Mouse (Mus musculus) bone marrow macrophage, adult 2 months (primary cell): ENCODE data around the gene Ubxn1. TPM values are rescaled to one million over a fixed set of nuclear protein-coding genes. Genes with fewer than 3 reads are reported as not detected.
"Not testable (repeated sequence)": the region's sequence is repeated elsewhere in the genome, so short reads cannot be mapped to it uniquely, and the experiment has no call there.

ENCODE experiments used
- H3K27ac ChIP-seq: 2 replicates; pipeline ENCODE4 v1.5.1; 2012; ENCODE audit warnings: low read depth, low read length; ENCODE audit not compliant: insufficient read depth
- H3K4me1 ChIP-seq: 2 replicates; pipeline ENCODE4 v1.6.1; 2012; ENCODE audit warnings: low read length; ENCODE audit not compliant: control insufficient read depth, insufficient read depth
- H3K4me3 ChIP-seq: 2 replicates; pipeline ENCODE4 v1.5.1; 2012; ENCODE audit warnings: mild to moderate bottlenecking, low read length, moderate library complexity; ENCODE audit not compliant: insufficient read depth
- CTCF ChIP-seq: IDR thresholded peaks from 2 replicates; pipeline ENCODE4 v1.5.1; 2012; ENCODE audit warnings: low read depth, mild to moderate bottlenecking, low read length, moderate library complexity
- POLR2A ChIP-seq: IDR thresholded peaks from 2 replicates; pipeline ENCODE4 v1.6.1; 2012; ENCODE audit warnings: mild to moderate bottlenecking, low read depth, low read length, borderline replicate concordance
- polyA plus RNA-seq: library from polyadenylated mRNA; stranded (reverse); fragments of >200 nt; gene quantifications from 2 replicates; pipeline ENCODE4 v1.2.4, GENCODE M21; 2012; ENCODE audit not compliant: missing spikeins, insufficient read depth, insufficient read length

The Ubxn1 gene
- polyA plus RNA-seq, 1 experiment: 193 TPM

GRCm38 (mm10) chr19:8853117-8853516 lies 18.2 kb upstream of the Ubxn1 start:
- H3K27ac ChIP-seq: no peak overlapping the region
- TF ChIP-seq CTCF (no peak), POLR2A (no peak)
- peaks cover 15% of the 10 kb centered on the region for H3K4me1 ChIP-seq
- H3K4me3 ChIP-seq: no peak overlapping the region

GRCm38 (mm10) chr19:8857689-8858088 lies 13.6 kb upstream of the Ubxn1 start:
- H3K4me1 ChIP-seq: peaks cover 5% of the 10 kb centered on the region
- H3K27ac ChIP-seq: no peak overlapping the region
- H3K4me3 ChIP-seq: no peak overlapping the region
- peak; percentile 32; the same call in 1 of the 2 replicates for TF ChIP-seq CTCF
- TF ChIP-seq POLR2A: no peak

- TF ChIP-seq CTCF (no peak), POLR2A (no peak)
- Histone ChIP-seq H3K4me1 (peaks cover 7% of the 10 kb centered on the region), H3K27ac (no peak overlapping the region), H3K4me3 (no peak overlapping the region)
Measured at GRCm38 (mm10) chr19:8859018-8859417, 12.3 kb upstream of the Ubxn1 start.

- Histone ChIP-seq H3K4me3 (no peak overlapping the region), H3K27ac (no peak overlapping the region), H3K4me1 (peaks cover 2% of the 10 kb centered on the region; the same call in 1 of the 2 replicates)
- no peak for TF ChIP-seq CTCF
- no peak for TF ChIP-seq POLR2A
Measured at GRCm38 (mm10) chr19:8864265-8864664, 7.0 kb upstream of the Ubxn1 start.

- not testable (repeated sequence) for H3K27ac ChIP-seq, H3K4me3 ChIP-seq
- peaks cover 13% of the 10 kb centered on the region for H3K4me1 ChIP-seq
Measured at GRCm38 (mm10) chr19:8870381-8870780, 915 bp upstream of the Ubxn1 start.

GRCm38 (mm10) chr19:8870838-8871237 lies 458 bp upstream of the Ubxn1 start:
- TF ChIP-seq POLR2A (no peak), CTCF (no peak)
- Histone ChIP-seq H3K4me1 (peaks cover 13% of the 10 kb centered on the region), H3K27ac (peak overlapping the region; percentile 60), H3K4me3 (peak overlapping the region; percentile 98)

GRCm38 (mm10) chr19:8872266-8872840 lies 1.1 kb downstream of the Ubxn1 start:
- TF ChIP-seq POLR2A: no peak
- TF ChIP-seq CTCF: no peak
- Histone ChIP-seq H3K4me1 (peaks cover 13% of the 10 kb centered on the region), H3K27ac (peak overlapping the region; percentile 74), H3K4me3 (peak overlapping the region; percentile 98)

GRCm38 (mm10) chr19:8875031-8875430 lies 3.7 kb downstream of the Ubxn1 start:
- peaks cover 13% of the 10 kb centered on the region for H3K4me1 ChIP-seq
- no peak overlapping the region for H3K27ac ChIP-seq
- no peak overlapping the region for H3K4me3 ChIP-seq
- TF ChIP-seq POLR2A (no peak), CTCF (no peak)

GRCm38 (mm10) chr19:8880311-8881033 lies 9.2 kb downstream of the Ubxn1 start, which contains the start of gene Uqcc3:
Gene Uqcc3, minus strand, starts transcription at chr19:8880923.
- Histone ChIP-seq H3K27ac (peak within 1 kb of the TSS; percentile 38), H3K4me1 (no peaks in the 10 kb centered on the region; the same call in 1 of the 2 replicates), H3K4me3 (peak within 1 kb of the TSS; percentile 90)
- TF ChIP-seq POLR2A (peak; percentile 80; the same call in 1 of the 2 replicates), CTCF (no peak)

GRCm38 (mm10) chr19:8881034-8881392 lies 9.7 kb downstream of the Ubxn1 start:
- Histone ChIP-seq H3K27ac (no peak overlapping the region), H3K4me1 (no peaks in the 10 kb centered on the region; the same call in 1 of the 2 replicates), H3K4me3 (peak overlapping the region; percentile 90)
- TF ChIP-seq CTCF (no peak), POLR2A (no peak)

- Histone ChIP-seq H3K4me1 (peaks cover 3% of the 10 kb centered on the region), H3K4me3 (no peak within 1 kb of the TSS), H3K27ac (no peak within 1 kb of the TSS)
- TF ChIP-seq POLR2A (no peak), CTCF (no peak)
Measured at GRCm38 (mm10) chr19:8883616-8884015, 12.3 kb downstream of the Ubxn1 start, which contains the start of the genes Lbhd1 and Gm49403. Gene Lbhd1, plus strand, starts transcription at chr19:8883732. Gene Gm49403, plus strand, starts transcription at chr19:8883930.
